Mouse (Mus musculus) small intestine, adult 2 months (tissue): Measurements from ENCODE around the gene Zfp53.

Experiments used
- CTCF ChIP-seq: fragments of 200-500 bp; IDR thresholded peaks from 2 replicates; pipeline ENCODE4 v1.5.1; 2012; ENCODE audit warnings: low read depth, mild to moderate bottlenecking, control low read depth, inconsistent platforms, low read length, moderate library complexity, mixed read lengths; ENCODE audit not compliant: insufficient replicate concordance, insufficient read length; ENCODE audit errors: extremely low read depth
- POLR2A ChIP-seq: fragments of 200-500 bp; IDR thresholded peaks from 2 replicates; pipeline ENCODE4 v1.6.1; 2012; ENCODE audit warnings: low read depth, mild to moderate bottlenecking, control low read depth, inconsistent platforms, low read length, moderate library complexity

- TF ChIP-seq POLR2A (no peak), CTCF (no peak)
These were observed 39.1 kb upstream of the Zfp53 start for GRCm38 (mm10) chr17:21449669-21450068.
